Mouse (Mus musculus): ENCODE results near the gene Capn9.

The Capn9 gene

GRCm38 (mm10) chr8:124572430-124572775 lies 3.5 kb upstream of the Capn9 start:
- DNase-seq: no peak

- DNase-seq: peak; percentile 87
Observed at GRCm38 (mm10) chr8:124573552-124574340, 2.2 kb upstream of the Capn9 start.

GRCm38 (mm10) chr8:124576751-124577150 lies 840 bp downstream of the Capn9 start:
- no peak for DNase-seq

GRCm38 (mm10) chr8:124585718-124586425 lies 10.0 kb downstream of the Capn9 start:
- DNase-seq: peak; percentile 85

GRCm38 (mm10) chr8:124586556-124586955 lies 10.6 kb downstream of the Capn9 start:
- DNase-seq: no peak

GRCm38 (mm10) chr8:124589393-124589792 lies 13.5 kb downstream of the Capn9 start:
- no peak for DNase-seq

GRCm38 (mm10) chr8:124604066-124604465 lies 28.2 kb downstream of the Capn9 start:
- no peak for DNase-seq

- DNase-seq: no peak
Observed at GRCm38 (mm10) chr8:124608239-124608971, 32.5 kb downstream of the Capn9 start.

- DNase-seq: peak; percentile 42
Observed at GRCm38 (mm10) chr8:124608972-124609353, 33.1 kb downstream of the Capn9 start.

GRCm38 (mm10) chr8:124614325-124614724 lies 38.4 kb downstream of the Capn9 start:
- DNase-seq: no peak

- peak; percentile 87 for DNase-seq
Observed at GRCm38 (mm10) chr8:124617266-124617869, 41.5 kb downstream of the Capn9 start.

GRCm38 (mm10) chr8:124618252-124618651 lies 42.3 kb downstream of the Capn9 start:
- DNase-seq: no peak

- peak; percentile 64 for DNase-seq
Observed at GRCm38 (mm10) chr8:124621255-124621654, 45.3 kb downstream of the Capn9 start.

- no peak for DNase-seq
Observed at GRCm38 (mm10) chr8:124626251-124626650, 50.3 kb downstream of the Capn9 start.

- peak; percentile 42 for DNase-seq
Observed at GRCm38 (mm10) chr8:124630489-124630888, 54.6 kb downstream of the Capn9 start.

- DNase-seq: no peak
Observed at GRCm38 (mm10) chr8:124630891-124631290, 55.0 kb downstream of the Capn9 start.

GRCm38 (mm10) chr8:124631966-124632365 lies 56.1 kb downstream of the Capn9 start:
- DNase-seq: no peak

- DNase-seq: peak; percentile 48
Observed at GRCm38 (mm10) chr8:124633001-124633703, 57.2 kb downstream of the Capn9 start.

- no peak for DNase-seq
Observed at GRCm38 (mm10) chr8:124634411-124635246, 58.7 kb downstream of the Capn9 start.

- DNase-seq: no peak
Observed at GRCm38 (mm10) chr8:124635247-124635502, 59.3 kb downstream of the Capn9 start.

- no peak for DNase-seq
Observed at GRCm38 (mm10) chr8:124641599-124641998, 65.7 kb downstream of the Capn9 start.

Data from cerebellum, adult 9-11 months (tissue).